Mouse (Mus musculus): ENCODE measurements at regions not wholly inside any gene's neighbourhood (a gene's known extent, or its start where the extent isn't known, plus 50 kb on each side); places are given as distances from the start of the nearest gene placed in this dataset.
"Not testable (repeated sequence)": the region's sequence is repeated elsewhere in the genome, so short reads cannot be mapped to it uniquely, and the experiment has no call there.

DNA sequence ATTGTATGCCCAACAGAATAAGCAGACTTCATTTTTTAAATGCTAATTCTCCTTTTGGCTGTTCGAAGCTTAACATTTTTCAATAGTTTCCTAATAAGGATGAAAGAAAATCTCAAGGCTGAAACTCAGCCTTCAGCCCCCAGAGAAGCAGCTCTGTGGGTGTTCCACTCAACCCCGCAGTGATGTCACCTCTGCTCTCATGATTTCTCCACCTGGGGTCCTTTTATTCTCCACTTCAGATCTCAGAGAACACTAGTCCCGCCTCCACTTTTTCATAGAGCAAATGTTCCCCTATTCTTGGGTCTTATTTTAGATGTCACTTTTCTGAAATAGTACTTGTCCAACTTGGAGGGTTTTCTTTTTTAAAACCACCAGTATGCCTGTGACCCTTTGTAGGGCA, 567.3 kb downstream of the Cntn3 start:
- DNase-seq = no peak

DNA sequence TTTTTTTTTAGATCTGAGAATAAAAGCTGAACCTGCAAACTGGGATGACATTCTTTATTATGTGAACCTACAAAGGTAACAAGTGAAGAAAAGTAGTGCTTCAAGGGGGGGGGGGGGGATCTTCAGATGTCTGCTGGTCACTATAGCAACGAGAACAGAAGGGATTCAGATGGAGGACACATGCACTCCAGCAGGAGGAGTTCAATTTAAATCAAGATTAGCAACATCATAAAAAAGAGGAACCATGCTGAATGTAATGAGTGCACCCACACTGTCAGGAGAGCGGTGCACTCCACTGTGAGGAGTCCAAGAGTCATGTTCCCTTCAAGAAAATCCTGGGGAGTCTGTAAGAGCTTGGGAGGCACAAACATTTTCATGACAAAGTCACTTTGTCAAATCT, 574.7 kb downstream of the Cntn3 start:
- DNase-seq = no peak

GRCm38 (mm10) chr6:101997629-101998028, 575.3 kb downstream of the Cntn3 start:
- no peak for DNase-seq

DNA sequence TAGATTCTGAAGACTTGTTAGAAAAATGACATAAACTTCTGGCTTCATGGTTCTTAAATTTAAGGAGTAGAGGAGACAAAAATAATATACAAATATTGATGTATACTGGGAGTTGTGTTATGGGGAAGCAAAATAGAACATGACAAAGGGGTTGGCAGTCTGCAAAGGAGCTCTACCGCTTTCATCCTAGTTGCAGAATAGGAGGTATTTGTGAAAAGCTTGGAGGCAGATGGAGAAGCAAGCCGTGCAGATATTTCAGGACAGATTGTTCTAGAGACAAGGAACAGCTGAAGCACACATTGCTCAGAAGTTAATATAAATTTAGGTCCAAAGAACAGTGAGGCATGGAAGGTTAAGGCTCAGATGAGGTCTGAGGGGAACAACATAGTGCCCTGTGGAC, 580.1 kb downstream of the Cntn3 start:
- no peak for DNase-seq

- DNase-seq = no peak
These were observed 591.2 kb downstream of the Cntn3 start for GRCm38 (mm10) chr6:101981656-101982055.

GRCm38 (mm10) chr6:101979213-101979612, 593.7 kb downstream of the Cntn3 start:
- no peak for DNase-seq

DNA sequence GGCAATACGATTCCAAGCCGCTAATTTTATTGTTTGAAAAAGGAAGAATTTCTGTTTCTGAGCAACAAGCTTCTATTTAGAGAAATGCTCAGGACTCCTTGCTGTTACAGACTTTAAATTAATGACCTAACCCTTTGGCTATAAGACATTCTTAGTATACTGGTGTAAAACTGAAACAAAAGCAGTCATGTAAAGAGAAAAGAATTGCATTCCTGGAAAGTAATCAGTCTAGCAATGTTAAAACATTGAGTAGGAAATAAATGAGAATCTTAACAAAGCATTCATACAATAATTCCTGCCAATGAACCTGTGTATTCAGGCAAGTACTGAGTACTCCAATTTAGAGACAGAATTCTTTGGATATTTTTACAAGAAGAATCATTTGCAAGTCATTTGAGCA, 587.2 kb upstream of the Pdzrn3 start:
- no peak for DNase-seq

DNA sequence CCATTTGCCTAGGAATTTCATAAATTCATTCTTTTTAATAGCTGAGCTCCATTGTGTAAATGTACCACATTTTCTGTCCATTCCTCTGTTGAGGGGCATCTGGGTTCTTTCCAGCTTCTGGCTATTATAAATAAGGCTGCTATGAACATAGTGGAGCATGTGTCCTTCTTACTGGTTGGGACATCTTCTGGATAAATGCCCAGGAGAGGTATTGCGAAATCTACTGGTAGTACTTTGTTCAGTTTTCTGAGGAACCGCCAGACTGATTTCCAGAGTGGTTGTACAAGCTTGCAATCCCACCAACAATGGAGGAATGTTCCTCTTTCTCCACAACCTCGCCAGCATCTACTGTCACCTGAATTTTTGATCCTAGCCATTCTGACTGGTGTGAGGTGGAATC, 583.8 kb upstream of the Pdzrn3 start:
- not testable (repeated sequence) for DNase-seq

DNA sequence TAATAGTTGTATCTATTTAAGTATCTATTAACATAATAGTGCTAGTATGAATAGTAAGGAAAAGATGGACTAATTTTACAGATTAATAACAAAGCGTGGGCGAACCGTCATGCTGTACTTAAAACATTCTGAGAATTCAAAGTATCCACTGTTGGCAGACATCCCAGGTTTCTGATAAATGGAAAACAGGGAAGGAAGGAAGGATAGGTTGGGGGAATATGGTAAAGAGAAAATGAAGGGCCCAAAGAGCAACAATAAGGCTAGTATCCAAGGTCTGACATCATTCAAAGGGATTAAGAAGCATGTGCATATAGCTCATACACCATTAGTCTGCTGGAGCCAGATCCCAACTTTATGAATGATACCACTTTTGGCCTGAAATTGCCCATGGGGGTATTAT, 572.0 kb upstream of the Pdzrn3 start:
- DNase-seq = no peak

DNA sequence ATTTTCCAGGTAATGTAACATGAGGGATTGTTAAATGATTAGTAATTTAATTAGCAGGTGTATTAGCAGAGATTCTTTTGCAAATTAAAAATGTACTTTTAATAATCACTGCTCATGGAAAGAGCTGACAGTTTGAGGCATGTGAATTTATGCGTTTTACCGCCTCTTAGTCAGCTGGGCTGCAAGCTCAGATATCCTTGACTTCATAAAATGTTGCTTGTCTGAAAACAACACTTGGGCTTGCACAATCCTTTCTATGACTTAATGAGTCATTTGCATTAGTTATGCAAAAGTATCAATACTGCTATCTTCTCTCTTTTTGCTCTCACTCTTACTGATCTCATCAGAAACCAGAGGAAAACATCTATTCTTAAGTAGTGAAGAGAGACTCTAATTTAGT, 571.3 kb upstream of the Pdzrn3 start:
- DNase-seq = no peak

- DNase-seq = no peak
These were observed 562.7 kb upstream of the Pdzrn3 start for GRCm38 (mm10) chr6:101940266-101940866.

DNA sequence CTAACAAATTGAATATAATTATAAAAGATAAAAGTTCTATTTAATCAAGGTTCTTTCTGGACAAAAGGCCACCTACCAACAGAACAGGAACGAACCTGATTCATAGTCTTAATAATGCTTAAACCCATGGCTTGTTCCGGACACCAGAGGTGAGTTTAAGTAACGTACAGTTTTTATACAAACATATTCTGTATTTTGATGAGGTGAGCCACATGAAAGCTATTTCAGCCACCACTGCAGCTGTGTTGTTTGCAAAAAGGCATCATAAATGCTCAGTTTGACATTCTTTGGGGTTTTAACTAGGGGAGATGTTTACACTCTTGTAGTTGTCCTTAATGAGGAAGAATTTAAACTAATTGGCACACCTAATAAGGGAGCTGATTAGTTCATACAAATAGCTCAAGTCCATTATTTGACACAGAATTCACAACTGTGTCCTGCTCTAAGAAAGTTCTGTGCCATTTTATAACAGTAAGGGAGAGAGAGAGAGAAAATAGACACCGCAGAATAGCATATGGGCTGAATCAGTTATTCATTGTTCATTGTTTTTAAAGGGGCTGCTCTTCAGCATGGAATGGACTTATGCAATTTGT, 560.8 kb upstream of the Pdzrn3 start:
- DNase-seq = no peak

DNA sequence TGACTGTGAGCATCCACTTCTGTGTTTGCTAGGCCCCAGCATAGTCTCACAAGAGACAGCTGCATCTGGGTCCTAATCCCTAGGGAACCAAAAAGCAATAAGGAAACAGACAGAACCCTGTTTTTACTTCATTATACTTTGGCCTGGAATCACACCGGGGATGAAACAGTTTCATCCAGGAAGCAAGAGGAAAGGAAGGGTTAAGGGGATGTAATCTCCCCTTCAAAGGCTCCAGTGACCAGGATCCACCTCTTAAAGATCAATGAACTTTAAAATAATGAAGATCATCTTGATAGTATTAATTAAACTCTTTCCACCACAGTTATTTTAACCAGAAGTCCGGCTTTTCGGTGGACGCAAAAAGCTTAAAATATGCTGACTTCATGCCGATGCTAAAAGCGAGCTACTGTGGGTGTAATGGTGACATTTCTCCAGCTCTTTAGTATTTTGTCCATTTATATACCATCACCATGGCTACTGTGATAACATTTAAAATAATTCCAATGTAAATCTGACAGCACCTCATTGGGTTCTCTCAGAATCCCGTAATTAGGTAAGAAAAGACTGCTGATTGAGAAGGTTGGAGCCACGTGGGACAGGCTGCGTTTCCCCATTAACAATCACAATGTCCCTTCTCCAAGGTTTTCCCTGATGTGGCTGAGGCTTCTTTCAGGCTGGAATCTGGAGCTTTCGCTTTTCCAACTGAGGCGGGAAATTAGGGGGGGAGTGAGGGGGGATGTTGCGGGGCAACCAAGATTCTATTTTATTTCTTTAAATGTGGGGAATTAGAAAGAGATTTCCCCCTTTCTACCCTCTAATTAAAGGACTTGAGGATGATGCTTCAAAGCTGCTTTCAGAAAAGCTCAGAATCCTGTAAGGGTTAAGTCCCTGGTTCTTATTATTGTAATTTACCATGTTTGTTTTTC, 560.0 kb upstream of the Pdzrn3 start:
- DNase-seq = no peak

DNA sequence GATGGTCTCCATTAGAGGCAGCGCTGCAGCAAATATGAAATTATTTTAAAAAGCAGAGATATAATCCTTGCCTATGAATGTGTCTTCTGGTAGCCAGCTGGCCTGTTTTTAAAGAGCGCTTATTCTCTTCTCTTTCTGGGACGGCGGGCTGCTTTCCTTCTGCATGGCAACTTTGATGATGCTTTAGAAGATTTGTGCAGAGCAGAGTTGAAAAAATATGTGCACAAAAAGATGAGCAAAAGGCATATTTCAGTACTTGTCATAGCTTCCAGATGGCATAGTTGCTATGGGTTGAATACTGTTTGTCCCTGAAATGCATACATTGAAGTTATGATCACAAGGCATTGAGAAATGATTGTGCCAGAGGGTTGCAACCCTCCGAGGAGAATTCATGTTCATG, 554.1 kb upstream of the Pdzrn3 start:
- no peak for DNase-seq

- DNase-seq = no peak
These were observed 544.0 kb upstream of the Pdzrn3 start for GRCm38 (mm10) chr6:101921686-101922085.

DNA sequence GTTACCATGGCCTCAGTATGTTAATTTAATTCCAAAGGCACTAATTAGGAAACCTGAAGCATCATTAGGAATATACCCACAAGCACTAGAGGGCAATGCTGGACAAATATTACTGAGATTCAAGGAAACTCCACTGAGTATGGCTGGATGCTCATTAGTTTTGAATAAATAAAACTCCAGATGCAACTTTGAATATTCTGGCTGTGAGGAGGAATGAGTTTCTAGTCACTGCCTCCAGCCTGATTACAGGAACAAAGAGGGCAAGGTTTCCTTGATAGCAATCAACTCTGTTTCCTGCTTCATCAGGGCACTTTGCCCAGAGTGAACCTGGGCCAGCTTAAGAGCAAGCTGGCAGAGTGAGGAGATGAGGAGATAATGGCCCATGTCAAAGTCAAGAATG, 543.5 kb upstream of the Pdzrn3 start:
- DNase-seq = no peak

GRCm38 (mm10) chr6:101918914-101919313, 541.2 kb upstream of the Pdzrn3 start:
- no peak for DNase-seq

DNA sequence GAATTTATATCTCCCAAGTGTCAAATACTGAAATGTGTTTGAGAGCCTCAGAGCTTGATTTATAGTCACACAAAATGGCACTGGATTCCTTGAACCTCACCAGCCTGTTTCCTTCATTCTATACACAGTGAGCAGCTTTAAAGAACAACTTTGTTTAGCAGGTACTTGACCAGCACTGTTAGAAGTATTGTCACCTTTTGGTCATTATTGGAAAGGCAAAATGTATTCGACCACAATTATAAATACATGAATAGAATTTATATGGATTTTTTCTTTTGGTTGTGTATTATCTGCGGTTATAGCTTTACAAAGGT, 527.3 kb upstream of the Pdzrn3 start:
- no peak for DNase-seq

DNA sequence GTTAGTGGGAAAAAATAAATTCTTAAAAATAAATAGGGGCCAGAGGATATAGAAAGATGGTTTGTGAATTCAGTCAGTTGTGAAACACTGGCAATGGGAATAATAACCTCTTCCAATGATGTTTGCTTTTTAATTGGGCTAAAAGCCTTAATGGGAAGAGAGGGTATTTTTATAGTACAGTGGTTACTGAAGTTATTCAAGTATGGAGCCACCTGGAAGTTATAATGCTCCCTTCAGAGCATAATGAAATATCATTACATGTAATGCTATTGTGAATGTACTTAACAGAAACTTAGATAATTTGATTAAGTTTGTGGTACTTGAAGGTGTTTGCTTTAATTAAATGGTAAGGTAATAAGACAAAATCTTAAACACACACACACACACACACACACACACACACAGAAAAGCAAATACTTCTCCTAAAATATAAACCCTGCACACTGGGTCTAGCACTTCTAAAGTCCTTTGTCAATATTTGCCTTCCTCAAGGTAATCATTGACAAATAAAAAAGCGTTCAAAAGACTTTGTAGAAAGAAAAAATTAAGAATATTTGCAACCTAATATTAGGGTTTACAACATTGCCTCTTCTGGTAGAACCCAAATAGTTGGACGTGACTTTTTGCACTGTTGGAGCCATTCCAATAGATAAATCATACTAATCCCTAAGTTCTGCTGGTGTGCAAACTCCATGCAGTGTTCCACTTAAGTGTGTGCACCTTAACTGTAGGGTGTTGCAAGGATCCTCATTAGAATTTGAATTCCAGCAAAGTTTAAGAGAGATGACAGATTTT, 526.7 kb upstream of the Pdzrn3 start:
- DNase-seq = no peak

- no peak for DNase-seq
These were observed 524.6 kb upstream of the Pdzrn3 start for GRCm38 (mm10) chr6:101902276-101902675.

GRCm38 (mm10) chr6:101898544-101898943, 520.8 kb upstream of the Pdzrn3 start:
- no peak for DNase-seq

GRCm38 (mm10) chr6:101890655-101891054, 513.0 kb upstream of the Pdzrn3 start:
- no peak for DNase-seq

GRCm38 (mm10) chr6:101882938-101883337, 505.2 kb upstream of the Pdzrn3 start:
- no peak for DNase-seq

GRCm38 (mm10) chr6:101874894-101875293, 497.2 kb upstream of the Pdzrn3 start:
- no peak for DNase-seq
